ENCODE assay signal across 8 mouse cellular contexts in the genomic region with DNA sequence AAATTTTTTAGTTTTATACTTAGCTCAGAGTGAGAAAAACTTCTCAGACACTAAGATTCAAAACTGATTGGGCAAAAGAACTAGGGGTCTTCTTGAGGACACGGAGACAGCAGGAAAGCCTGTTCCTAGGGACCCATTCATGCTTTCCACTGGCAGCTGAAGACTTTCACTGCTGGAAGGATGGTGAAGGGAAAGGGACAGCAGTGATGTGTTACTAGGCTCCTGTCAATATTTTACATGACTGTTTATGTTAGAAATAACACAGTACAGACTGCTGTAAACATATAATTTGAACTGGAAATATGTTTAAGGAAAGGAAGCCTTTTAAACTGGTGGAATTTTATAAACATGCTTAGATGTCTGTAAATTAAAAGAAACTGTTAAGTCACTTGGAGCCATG.
A peak's percentile ranks its signal among the peaks of the same experiment; 100 is the strongest.
DNase-seq lines count a peak whose midpoint lies in the region; ATAC-seq and TF ChIP-seq lines count a peak whose summit lies in the region.
"Not testable (repeated sequence)": the region's sequence is repeated elsewhere in the genome, so short reads cannot be mapped to it uniquely, and the experiment has no call there.

No protein-coding gene starts in this region.

- not testable (repeated sequence) for H3K36me3 ChIP-seq in embryonic facial prominence, embryonic 13.5 days; intestine, embryonic 14.5 days (ENCODE audit: control insufficient read depth, insufficient read depth, low read length); limb, embryonic 14.5 days (ENCODE audit: control insufficient read depth, insufficient read depth, low read length); lung, embryonic 15.5 days; myocyte (ENCODE audit: control insufficient read depth, insufficient read depth); stomach, embryonic 16.5 days (ENCODE audit: control insufficient read depth, insufficient read depth, low read length)

- peak overlapping the region; percentile 60; the same call in 1 of the 2 replicates for H3K4me3 ChIP-seq in embryonic facial prominence, embryonic 13.5 days
- peak overlapping the region; percentile 74 for H3K4me3 ChIP-seq in gastrocnemius, adult 2 months
- peak overlapping the region; percentile 65 for H3K4me3 ChIP-seq in intestine, embryonic 14.5 days (ENCODE audit: low read depth, low read length)
- not testable (repeated sequence) for H3K4me3 ChIP-seq in layer of hippocampus, adult 2 months
- peak overlapping the region; percentile 32 for H3K4me3 ChIP-seq in limb, embryonic 14.5 days (replicated peaks; ENCODE audit: low read length)
- peak overlapping the region; percentile 61; the same call in 1 of the 2 replicates for H3K4me3 ChIP-seq in lung, embryonic 15.5 days
- H3K4me3 ChIP-seq in myocyte = peak overlapping the region; percentile 83
- peak overlapping the region; percentile 47 for H3K4me3 ChIP-seq in stomach, embryonic 16.5 days (replicated peaks; ENCODE audit: low read length)

- WGBS in embryonic facial prominence, embryonic 13.5 days = 55% methylated on average over 1 of the region's 1 CpGs
- WGBS in intestine, embryonic 14.5 days = 26% methylated on average over 1 of the region's 1 CpGs
- WGBS in limb, embryonic 14.5 days = 48% methylated on average over 1 of the region's 1 CpGs
- WGBS in lung, embryonic 15.5 days = 63% methylated on average over 1 of the region's 1 CpGs
- WGBS in stomach, embryonic 16.5 days = 23% methylated on average over 1 of the region's 1 CpGs

- TF ChIP-seq CTCF in gastrocnemius, adult 2 months (IDR thresholded peaks at IDR 0.05); layer of hippocampus, adult 2 months (conservative IDR thresholded peaks at IDR 0.05): not testable (repeated sequence)

- not testable (repeated sequence) for DNase-seq in gastrocnemius, adult 2 months; intestine, embryonic 14.5 days (ENCODE audit: low spot score); layer of hippocampus, adult 2 months (ENCODE audit: low spot score in 2 of 2); limb, embryonic 14.5 days (ENCODE audit: low spot score)

- peaks cover 46% of the 10 kb centered on the region for H3K79me2 ChIP-seq in myocyte (ENCODE audit: control insufficient read depth, insufficient read depth)

- not testable (repeated sequence) for H3K4me1 ChIP-seq in embryonic facial prominence, embryonic 13.5 days; intestine, embryonic 14.5 days (replicated peaks; ENCODE audit: control insufficient read depth, insufficient read depth, low read length); limb, embryonic 14.5 days (ENCODE audit: control insufficient read depth, insufficient read depth, low read length); lung, embryonic 15.5 days; stomach, embryonic 16.5 days (ENCODE audit: control insufficient read depth, insufficient read depth, low read length)

- ATAC-seq in embryonic facial prominence, embryonic 13.5 days (ENCODE audit: insufficient number of reproducible peaks, insufficient read depth, low FRiP score, low TSS enrichment, low read depth); intestine, embryonic 14.5 days (replicated peaks; ENCODE audit: low FRiP score, low TSS enrichment, low read depth); limb, embryonic 14.5 days (ENCODE audit: low FRiP score, low read depth): not testable (repeated sequence)
- ATAC-seq in lung, embryonic 15.5 days (ENCODE audit: borderline replicate concordance, extremely low read depth, low FRiP score, low TSS enrichment) = peak; percentile 76; the same call in 1 of the 2 replicates
- ATAC-seq in stomach, embryonic 16.5 days (ENCODE audit: insufficient read depth, low FRiP score) = 0 out of 2 replicates have a peak, but pooled peaks have one; percentile 26

- not testable (repeated sequence) for H3K9ac ChIP-seq in embryonic facial prominence, embryonic 13.5 days; intestine, embryonic 14.5 days (ENCODE audit: low read length); limb, embryonic 14.5 days (ENCODE audit: low read depth, low read length, severe bottlenecking); lung, embryonic 15.5 days; stomach, embryonic 16.5 days (ENCODE audit: low read length)

- not testable (repeated sequence) for H3K27ac ChIP-seq in embryonic facial prominence, embryonic 13.5 days; gastrocnemius, adult 2 months; limb, embryonic 14.5 days (replicated peaks; ENCODE audit: low read depth, low read length); lung, embryonic 15.5 days; stomach, embryonic 16.5 days (ENCODE audit: low read length)
- peak overlapping the region; percentile 59; the same call in 1 of the 2 replicates for H3K27ac ChIP-seq in intestine, embryonic 14.5 days (ENCODE audit: low read depth)
- 0 out of 2 replicates have a peak overlapping the region, but pooled peaks have one; percentile 54 for H3K27ac ChIP-seq in layer of hippocampus, adult 2 months

- H3K27me3 ChIP-seq in embryonic facial prominence, embryonic 13.5 days; intestine, embryonic 14.5 days (replicated peaks; ENCODE audit: control insufficient read depth, insufficient read depth, low read length); limb, embryonic 14.5 days (ENCODE audit: control insufficient read depth, insufficient read depth, low read length); lung, embryonic 15.5 days; myocyte (ENCODE audit: control insufficient read depth, insufficient read depth, insufficient read length); stomach, embryonic 16.5 days (ENCODE audit: control insufficient read depth, insufficient read depth, low read length): not testable (repeated sequence)

- intact Hi-C loops in gastrocnemius, adult 2 months (cut with DNase I) = loop anchor here (5.0 kb wide), 1 partner anchor 556 kb away; no protein-coding TSS in a partner anchor

- not testable (repeated sequence) for TF ChIP-seq POLR2A in limb, embryonic 14.5 days (IDR thresholded peaks at IDR 0.05; ENCODE audit: borderline replicate concordance, extremely low read depth, insufficient read depth, insufficient read length); myocyte (IDR thresholded peaks at IDR 0.05; ENCODE audit: insufficient read length, low read depth)

- not testable (repeated sequence) for H3ac ChIP-seq in myocyte (ENCODE audit: control insufficient read depth, insufficient read length)

- H3K9me3 ChIP-seq in embryonic facial prominence, embryonic 13.5 days; intestine, embryonic 14.5 days (ENCODE audit: control insufficient read depth, low read length); limb, embryonic 14.5 days (ENCODE audit: control insufficient read depth, low read length); lung, embryonic 15.5 days; stomach, embryonic 16.5 days (replicated peaks; ENCODE audit: control insufficient read depth, low read length): not testable (repeated sequence)

- peak overlapping the region; percentile 74 for H3K4me2 ChIP-seq in embryonic facial prominence, embryonic 13.5 days
- peak overlapping the region; percentile 58 for H3K4me2 ChIP-seq in intestine, embryonic 14.5 days (ENCODE audit: low read length)
- H3K4me2 ChIP-seq in limb, embryonic 14.5 days (replicated peaks; ENCODE audit: low read depth, low read length, severe bottlenecking) = peak overlapping the region; percentile 59
- H3K4me2 ChIP-seq in lung, embryonic 15.5 days = peak overlapping the region; percentile 54; the same call in 1 of the 2 replicates
- peak overlapping the region; percentile 87 for H3K4me2 ChIP-seq in myocyte (ENCODE audit: low read depth)
- H3K4me2 ChIP-seq in stomach, embryonic 16.5 days (ENCODE audit: low read depth, low read length) = peak overlapping the region; percentile 54
